Mouse (Mus musculus) adrenal gland, postnatal 25 days (tissue): ENCODE measurements around the gene Haus4. TPM values are rescaled to one million over a fixed set of nuclear protein-coding genes. Genes with fewer than 3 reads are reported as not detected.

Experiments used
- DNase-seq: peaks from one replicate; pipeline ENCODE4 v3.0.0; 2021; ENCODE audit warnings: mixed read lengths
- long read RNA-seq: library from polyadenylated mRNA; stranded (forward); transcript quantifications from one replicate; pipeline ENCODE4 v2.0.0, GENCODE M21; 2021
- total RNA-seq: library from RNA; stranded (reverse); gene quantifications from 2 replicates; pipeline ENCODE4 v1.2.3, GENCODE M21; 2021

The Haus4 gene
- 29.5 and 32.5 TPM in 2 replicates for total RNA-seq
- long read RNA-seq, transcript Haus4-201 (10 exons, 1,587 nt): major isoform, 40 of 51 reads
- long read RNA-seq, partial matches to known transcripts: 3 of 51 reads
- long read RNA-seq, other reads (novel, unspliced or antisense): 8 of 51 reads

- peak; percentile 87 for DNase-seq
Observed at GRCm38 (mm10) chr14:54553975-54554769, at the start of gene Haus4. Gene Haus4, minus strand, starts transcription at chr14:54554616.

GRCm38 (mm10) chr14:54603686-54604085 lies 49.3 kb upstream of the Haus4 start:
- DNase-seq: no peak

- peak; percentile 96 for DNase-seq
Observed at GRCm38 (mm10) chr14:54603038-54603654, 48.7 kb upstream of the Haus4 start.

GRCm38 (mm10) chr14:54602613-54603012 lies 48.2 kb upstream of the Haus4 start:
- no peak for DNase-seq

- DNase-seq: no peak
Observed at GRCm38 (mm10) chr14:54601601-54602000, 47.2 kb upstream of the Haus4 start.

GRCm38 (mm10) chr14:54597084-54597483 lies 42.7 kb upstream of the Haus4 start:
- no peak for DNase-seq

GRCm38 (mm10) chr14:54594631-54595414 lies 40.4 kb upstream of the Haus4 start:
- DNase-seq: no peak

GRCm38 (mm10) chr14:54594055-54594454 lies 39.6 kb upstream of the Haus4 start:
- no peak for DNase-seq

- peak; percentile 63 for DNase-seq
Observed at GRCm38 (mm10) chr14:54592319-54592934, 38.0 kb upstream of the Haus4 start.

- DNase-seq: no peak
Observed at GRCm38 (mm10) chr14:54591056-54591455, 36.6 kb upstream of the Haus4 start.

- DNase-seq: peak; percentile 57
Observed at GRCm38 (mm10) chr14:54583681-54584338, 29.4 kb upstream of the Haus4 start.

GRCm38 (mm10) chr14:54582536-54582935 lies 28.1 kb upstream of the Haus4 start:
- no peak for DNase-seq

- no peak for DNase-seq
Observed at GRCm38 (mm10) chr14:54579638-54580037, 25.2 kb upstream of the Haus4 start.

GRCm38 (mm10) chr14:54578063-54578462 lies 23.6 kb upstream of the Haus4 start:
- no peak for DNase-seq

GRCm38 (mm10) chr14:54577089-54577982 lies 22.9 kb upstream of the Haus4 start, which contains the start of gene Ajuba:
Gene Ajuba, minus strand, starts transcription at chr14:54577558.
- peak; percentile 90 for DNase-seq

GRCm38 (mm10) chr14:54576241-54577088 lies 22.0 kb upstream of the Haus4 start:
- peak; percentile 40 for DNase-seq

GRCm38 (mm10) chr14:54575631-54576030 lies 21.2 kb upstream of the Haus4 start:
- DNase-seq: peak; percentile 80

- no peak for DNase-seq
Observed at GRCm38 (mm10) chr14:54575031-54575430, 20.6 kb upstream of the Haus4 start.

- no peak for DNase-seq
Observed at GRCm38 (mm10) chr14:54574253-54574652, 19.8 kb upstream of the Haus4 start.
